Mouse (Mus musculus): Measurements from ENCODE around the gene Bnc2. TPM values are rescaled to one million over a fixed set of nuclear protein-coding genes. Genes with fewer than 3 reads are reported as not detected.

Bnc2 gene
- polyA plus RNA-seq, 1 experiment = 0.73 TPM

DNA sequence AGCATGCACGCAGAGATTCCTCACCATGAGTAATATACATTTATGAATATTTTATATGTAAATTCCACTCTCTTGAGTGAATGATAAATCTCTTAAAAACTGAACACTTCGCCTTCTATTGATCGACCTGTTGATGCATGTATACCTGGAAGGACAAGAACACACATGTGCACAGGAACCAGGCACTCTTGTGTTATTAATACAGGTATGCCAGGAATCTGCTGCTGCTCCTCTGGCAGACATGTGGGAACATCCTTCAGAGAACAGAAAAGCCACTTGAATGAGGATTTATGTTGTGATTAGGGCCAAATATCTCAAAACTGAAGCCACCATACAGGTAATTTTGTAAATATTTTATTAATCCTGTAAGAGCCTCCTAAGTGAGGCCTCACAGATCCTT is 357.7 kb downstream of the Bnc2 start:
- no peak for TF ChIP-seq CTCF (IDR thresholded peaks at IDR 0.05; ENCODE audit: extremely low read depth, insufficient read depth, low read length)
- no peak for TF ChIP-seq POLR2A (IDR thresholded peaks at IDR 0.05; ENCODE audit: extremely low read depth, insufficient read depth, low read length)
- Histone ChIP-seq H3K27ac (ENCODE audit: insufficient read depth, low read length) (no peak overlapping the region), H3K4me3 (ENCODE audit: insufficient read depth, low read length) (no peak overlapping the region), H3K4me1 (ENCODE audit: control insufficient read depth, insufficient read depth, low read length) (no peaks in the 10 kb centered on the region)

GRCm38 (mm10) chr4:84311371-84311770 is 363.7 kb downstream of the Bnc2 start:
- no peak overlapping the region for H3K27ac ChIP-seq (ENCODE audit: insufficient read depth, low read length)
- TF ChIP-seq POLR2A (IDR thresholded peaks at IDR 0.05; ENCODE audit: extremely low read depth, insufficient read depth, low read length) = no peak
- TF ChIP-seq CTCF (IDR thresholded peaks at IDR 0.05; ENCODE audit: extremely low read depth, insufficient read depth, low read length) = no peak
- H3K4me1 ChIP-seq (ENCODE audit: control insufficient read depth, insufficient read depth, low read length) = no peaks in the 10 kb centered on the region
- no peak overlapping the region for H3K4me3 ChIP-seq (ENCODE audit: insufficient read depth, low read length)

DNA sequence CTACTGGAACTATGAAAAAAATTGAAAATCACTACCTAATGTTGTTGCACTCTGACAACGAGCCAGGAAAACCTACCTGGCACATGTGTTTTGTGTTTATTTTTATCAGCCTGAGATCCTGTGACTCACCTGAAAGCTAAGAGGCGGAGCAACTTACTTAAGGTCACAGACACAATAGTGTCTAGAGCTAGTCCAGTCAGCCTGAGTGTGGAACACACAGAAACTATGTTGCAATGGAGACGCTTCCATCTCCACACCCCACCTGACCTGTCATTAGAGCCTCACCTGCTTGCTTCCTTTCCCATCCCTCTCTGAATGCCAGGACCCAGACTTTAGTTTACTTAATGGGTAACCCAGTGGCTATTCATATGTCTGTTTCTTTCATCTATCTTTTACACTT is 364.2 kb downstream of the Bnc2 start:
- TF ChIP-seq CTCF (IDR thresholded peaks at IDR 0.05; ENCODE audit: extremely low read depth, insufficient read depth, low read length) (no peak), POLR2A (IDR thresholded peaks at IDR 0.05; ENCODE audit: extremely low read depth, insufficient read depth, low read length) (no peak)
- no peak overlapping the region for H3K27ac ChIP-seq (ENCODE audit: insufficient read depth, low read length)
- H3K4me1 ChIP-seq (ENCODE audit: control insufficient read depth, insufficient read depth, low read length) = no peaks in the 10 kb centered on the region
- no peak overlapping the region for H3K4me3 ChIP-seq (ENCODE audit: insufficient read depth, low read length)

DNA sequence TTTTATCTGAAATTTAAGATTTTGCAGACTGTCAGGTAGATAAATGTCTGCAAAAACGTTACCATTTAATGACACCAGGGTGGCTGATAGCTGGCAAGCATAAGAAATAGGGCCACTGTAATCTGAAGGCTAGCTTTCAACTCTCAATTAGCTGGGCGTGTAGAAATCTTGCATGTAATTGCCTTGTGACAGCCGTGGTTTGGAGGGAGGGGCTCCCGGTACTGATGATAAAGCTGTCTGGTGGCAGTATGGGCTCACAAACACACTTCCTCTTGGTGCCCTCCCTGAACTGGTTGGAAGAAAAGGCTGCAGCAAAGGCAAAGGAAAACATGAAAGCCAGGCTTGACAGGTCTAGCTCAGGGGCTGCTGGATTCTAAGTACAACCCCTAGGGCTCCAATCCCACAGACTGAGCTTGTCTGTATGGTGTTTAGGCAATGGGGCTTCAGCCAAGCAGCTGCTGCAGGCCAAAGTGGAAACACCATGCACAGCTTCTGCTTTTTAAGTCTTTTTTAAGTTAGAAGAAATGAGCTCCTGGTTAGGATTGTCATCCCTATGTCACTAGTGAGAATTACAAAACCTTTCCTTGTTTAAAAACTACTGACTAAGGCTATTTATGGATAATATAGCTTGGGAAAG is 366.7 kb downstream of the Bnc2 start:
- H3K27ac ChIP-seq (ENCODE audit: insufficient read depth, low read length) = no peak overlapping the region
- no peaks in the 10 kb centered on the region for H3K4me1 ChIP-seq (ENCODE audit: control insufficient read depth, insufficient read depth, low read length)
- H3K4me3 ChIP-seq (ENCODE audit: insufficient read depth, low read length) = no peak overlapping the region
- TF ChIP-seq POLR2A (IDR thresholded peaks at IDR 0.05; ENCODE audit: extremely low read depth, insufficient read depth, low read length) = no peak
- TF ChIP-seq CTCF (IDR thresholded peaks at IDR 0.05; ENCODE audit: extremely low read depth, insufficient read depth, low read length) = no peak

GRCm38 (mm10) chr4:84306928-84307606 is 368.0 kb downstream of the Bnc2 start:
- H3K4me1 ChIP-seq (ENCODE audit: control insufficient read depth, insufficient read depth, low read length) = no peaks in the 10 kb centered on the region
- no peak overlapping the region for H3K27ac ChIP-seq (ENCODE audit: insufficient read depth, low read length)
- no peak overlapping the region for H3K4me3 ChIP-seq (ENCODE audit: insufficient read depth, low read length)
- TF ChIP-seq CTCF (IDR thresholded peaks at IDR 0.05; ENCODE audit: extremely low read depth, insufficient read depth, low read length) (no peak), POLR2A (IDR thresholded peaks at IDR 0.05; ENCODE audit: extremely low read depth, insufficient read depth, low read length) (no peak)

DNA sequence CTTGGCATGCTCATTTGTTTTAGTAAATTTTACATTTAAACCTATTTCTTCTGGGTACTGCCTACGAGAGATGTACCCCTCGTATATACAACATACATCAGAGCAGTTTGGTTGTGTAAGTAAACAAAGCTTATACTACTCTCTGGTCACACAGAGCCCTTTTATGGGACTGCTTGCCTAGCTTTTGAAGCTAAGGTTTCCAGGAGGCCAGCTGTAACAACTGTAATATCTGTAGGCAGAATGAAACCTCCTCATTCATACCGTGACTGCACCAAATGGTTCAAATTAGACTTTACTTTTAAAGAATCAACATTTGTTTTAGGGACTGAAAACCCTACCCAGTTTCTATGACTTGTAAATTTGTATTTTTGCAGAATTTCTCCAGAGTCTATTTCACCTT is 372.1 kb downstream of the Bnc2 start:
- TF ChIP-seq CTCF (IDR thresholded peaks at IDR 0.05; ENCODE audit: extremely low read depth, insufficient read depth, low read length) = no peak
- TF ChIP-seq POLR2A (IDR thresholded peaks at IDR 0.05; ENCODE audit: extremely low read depth, insufficient read depth, low read length) = no peak

GRCm38 (mm10) chr4:84285153-84285552 is 389.9 kb downstream of the Bnc2 start:
- no peak for TF ChIP-seq CTCF (IDR thresholded peaks at IDR 0.05; ENCODE audit: extremely low read depth, insufficient read depth, low read length)
- Histone ChIP-seq H3K27ac (ENCODE audit: insufficient read depth, low read length) (no peak overlapping the region), H3K4me3 (ENCODE audit: insufficient read depth, low read length) (no peak overlapping the region), H3K4me1 (ENCODE audit: control insufficient read depth, insufficient read depth, low read length) (no peaks in the 10 kb centered on the region)

More for the DNA sequence above, 372.1 kb downstream of the Bnc2 start:
- H3K27ac ChIP-seq (ENCODE audit: insufficient read depth, low read length) = no peak overlapping the region
- H3K4me3 ChIP-seq (ENCODE audit: insufficient read depth, low read length) = no peak overlapping the region
- no peaks in the 10 kb centered on the region for H3K4me1 ChIP-seq (ENCODE audit: control insufficient read depth, insufficient read depth, low read length)

GRCm38 (mm10) chr4:84282651-84283050 is 392.4 kb downstream of the Bnc2 start:
- Histone ChIP-seq H3K27ac (ENCODE audit: insufficient read depth, low read length) (no peak overlapping the region), H3K4me1 (ENCODE audit: control insufficient read depth, insufficient read depth, low read length) (no peaks in the 10 kb centered on the region), H3K4me3 (ENCODE audit: insufficient read depth, low read length) (no peak overlapping the region)
- TF ChIP-seq CTCF (IDR thresholded peaks at IDR 0.05; ENCODE audit: extremely low read depth, insufficient read depth, low read length) (no peak), POLR2A (IDR thresholded peaks at IDR 0.05; ENCODE audit: extremely low read depth, insufficient read depth, low read length) (no peak)

- H3K27ac ChIP-seq (ENCODE audit: insufficient read depth, low read length) = no peak overlapping the region
- TF ChIP-seq POLR2A (IDR thresholded peaks at IDR 0.05; ENCODE audit: extremely low read depth, insufficient read depth, low read length) (no peak), CTCF (IDR thresholded peaks at IDR 0.05; ENCODE audit: extremely low read depth, insufficient read depth, low read length) (no peak)
- H3K4me3 ChIP-seq (ENCODE audit: insufficient read depth, low read length) = no peak overlapping the region
- H3K4me1 ChIP-seq (ENCODE audit: control insufficient read depth, insufficient read depth, low read length) = no peaks in the 10 kb centered on the region
These were observed 396.9 kb downstream of the Bnc2 start for GRCm38 (mm10) chr4:84278156-84278555.

DNA sequence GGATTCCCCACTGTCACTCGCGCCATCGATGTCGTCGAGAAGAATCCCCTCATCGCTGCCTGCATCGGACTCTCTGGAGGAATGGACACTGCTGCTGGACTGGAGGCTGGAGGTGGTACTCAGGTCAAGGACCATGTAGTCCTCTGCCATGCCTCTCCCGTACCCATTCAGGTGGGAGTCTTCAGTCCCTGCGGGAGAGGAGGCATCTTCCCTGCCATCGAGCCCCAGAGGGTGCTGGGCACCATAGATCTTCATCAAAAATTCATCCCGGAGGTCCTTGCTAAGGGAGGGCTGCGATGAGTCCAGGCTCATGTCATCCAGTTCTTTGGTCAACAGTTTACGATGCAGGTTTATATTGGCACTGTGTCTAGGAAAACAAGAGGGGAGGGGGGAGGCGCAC is 399.0 kb downstream of the Bnc2 start:
- TF ChIP-seq POLR2A (IDR thresholded peaks at IDR 0.05; ENCODE audit: extremely low read depth, insufficient read depth, low read length) (no peak), CTCF (IDR thresholded peaks at IDR 0.05; ENCODE audit: extremely low read depth, insufficient read depth, low read length) (no peak)
- Histone ChIP-seq H3K27ac (ENCODE audit: insufficient read depth, low read length) (no peak overlapping the region), H3K4me3 (ENCODE audit: insufficient read depth, low read length) (no peak overlapping the region)

More for the DNA sequence above, 399.0 kb downstream of the Bnc2 start:
- H3K4me1 ChIP-seq (ENCODE audit: control insufficient read depth, insufficient read depth, low read length) = no peaks in the 10 kb centered on the region
